Mouse (Mus musculus) urinary bladder, postnatal 14 days (tissue): ENCODE data around the gene Hilpda.

ENCODE experiments used
- DNase-seq: peaks from one replicate; pipeline ENCODE4 v3.0.0; 2021; ENCODE audit warnings: low spot score

The Hilpda gene

GRCm38 (mm10) chr6:29272312-29273072 is at the start of gene Hilpda:
Hilpda (plus strand) TSS chr6:29272488.
- DNase-seq = peak; percentile 93

- no peak for DNase-seq
Observed at GRCm38 (mm10) chr6:29229265-29229913, 42.9 kb upstream of the Hilpda start.

GRCm38 (mm10) chr6:29230386-29230785 is 41.9 kb upstream of the Hilpda start:
- DNase-seq = no peak

- no peak for DNase-seq
Observed at GRCm38 (mm10) chr6:29231799-29232198, 40.5 kb upstream of the Hilpda start.

GRCm38 (mm10) chr6:29232321-29232720 is 40.0 kb upstream of the Hilpda start:
- no peak for DNase-seq

GRCm38 (mm10) chr6:29233710-29234109 is 38.6 kb upstream of the Hilpda start:
- no peak for DNase-seq

GRCm38 (mm10) chr6:29234272-29234671 is 38.0 kb upstream of the Hilpda start:
- DNase-seq = no peak

- peak; percentile 52 for DNase-seq
Observed at GRCm38 (mm10) chr6:29240806-29241205, 31.5 kb upstream of the Hilpda start.

GRCm38 (mm10) chr6:29241697-29242096 is 30.6 kb upstream of the Hilpda start:
- DNase-seq = no peak

- no peak for DNase-seq
Observed at GRCm38 (mm10) chr6:29242265-29242664, 30.0 kb upstream of the Hilpda start.

GRCm38 (mm10) chr6:29245272-29246120 is 26.8 kb upstream of the Hilpda start:
- DNase-seq = no peak

GRCm38 (mm10) chr6:29246183-29246582 is 26.1 kb upstream of the Hilpda start:
- DNase-seq = no peak

GRCm38 (mm10) chr6:29246585-29246984 is 25.7 kb upstream of the Hilpda start:
- DNase-seq = peak; percentile 26

GRCm38 (mm10) chr6:29247072-29247471 is 25.2 kb upstream of the Hilpda start:
- DNase-seq = no peak

- no peak for DNase-seq
Observed at GRCm38 (mm10) chr6:29259418-29259817, 12.9 kb upstream of the Hilpda start.

- DNase-seq = no peak
Observed at GRCm38 (mm10) chr6:29261831-29262230, 10.5 kb upstream of the Hilpda start.

GRCm38 (mm10) chr6:29263650-29264455 is 8.4 kb upstream of the Hilpda start:
- no peak for DNase-seq

- no peak for DNase-seq
Observed at GRCm38 (mm10) chr6:29264456-29264781, 7.9 kb upstream of the Hilpda start.

- no peak for DNase-seq
Observed at GRCm38 (mm10) chr6:29266936-29267335, 5.4 kb upstream of the Hilpda start.

GRCm38 (mm10) chr6:29269006-29269668 is 3.2 kb upstream of the Hilpda start:
- DNase-seq = no peak

GRCm38 (mm10) chr6:29270961-29271360 is 1.3 kb upstream of the Hilpda start:
- DNase-seq = peak; percentile 21
